Mouse (Mus musculus) heart, postnatal 25 days (tissue): ENCODE data around the gene Dpysl4. TPM values are rescaled to one million over a fixed set of nuclear protein-coding genes. Genes with fewer than 3 reads are reported as not detected.

Source experiments
- DNase-seq: peaks from one replicate; pipeline ENCODE4 v3.0.0; 2022; ENCODE audit warnings: low spot score
- intact Hi-C: fragments of 180-260 bp; cut with DNase I; formaldehyde crosslinking; loops from one replicate; pipeline ENCODE4 v1.15.1; 2025
- total RNA-seq, 2 experiments: library from RNA; stranded (reverse); gene quantifications; 2 replicates each; pipeline ENCODE4 v1.2.3; 2021

The Dpysl4 gene
- total RNA-seq, 2 experiments from 2014 or later = 4.9 to 5.7 TPM

DNA sequence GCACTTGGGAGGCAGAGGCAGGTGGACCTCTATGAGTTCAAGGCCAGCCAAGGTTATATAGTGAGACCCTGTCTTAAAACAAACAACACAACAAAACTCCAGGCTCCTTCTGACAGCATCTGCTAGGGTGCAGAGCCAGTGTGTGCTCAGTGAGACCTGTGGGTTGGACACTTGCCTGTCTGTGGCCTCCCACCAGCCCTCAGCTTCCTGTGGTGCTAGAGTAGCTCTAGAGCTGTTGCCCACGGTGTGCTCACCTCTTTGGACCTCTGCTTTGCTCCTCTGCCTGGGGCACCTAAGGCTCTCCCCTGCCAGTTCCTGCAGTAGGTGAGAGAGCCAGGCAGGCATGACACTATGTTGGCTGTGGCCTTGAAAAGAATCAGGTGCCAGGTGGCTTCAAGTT is 58.0 kb downstream of the Dpysl4 start:
- intact Hi-C loops = no loop called here
- DNase-seq = no peak

DNA sequence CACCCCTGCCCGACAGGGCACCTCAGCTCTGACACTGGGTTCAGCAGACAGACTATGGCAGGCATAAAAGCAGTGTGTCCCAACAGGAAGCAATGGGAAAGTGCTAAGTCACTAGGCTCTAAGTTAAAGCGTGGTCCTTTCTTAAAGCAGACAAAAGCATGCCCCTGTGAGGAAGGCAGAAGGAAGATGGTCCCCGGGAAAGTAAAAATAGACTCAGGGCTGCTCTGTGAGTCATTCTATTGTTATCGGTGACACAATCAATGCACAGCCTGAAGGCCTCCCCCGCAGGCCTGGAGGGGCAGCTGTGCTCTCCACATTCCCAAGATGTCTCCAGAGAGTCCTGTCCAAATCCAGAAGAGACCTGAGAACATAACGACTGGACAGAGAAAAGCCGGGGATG is 60.1 kb downstream of the Dpysl4 start:
- DNase-seq = no peak
- intact Hi-C loops = no loop called here

DNA sequence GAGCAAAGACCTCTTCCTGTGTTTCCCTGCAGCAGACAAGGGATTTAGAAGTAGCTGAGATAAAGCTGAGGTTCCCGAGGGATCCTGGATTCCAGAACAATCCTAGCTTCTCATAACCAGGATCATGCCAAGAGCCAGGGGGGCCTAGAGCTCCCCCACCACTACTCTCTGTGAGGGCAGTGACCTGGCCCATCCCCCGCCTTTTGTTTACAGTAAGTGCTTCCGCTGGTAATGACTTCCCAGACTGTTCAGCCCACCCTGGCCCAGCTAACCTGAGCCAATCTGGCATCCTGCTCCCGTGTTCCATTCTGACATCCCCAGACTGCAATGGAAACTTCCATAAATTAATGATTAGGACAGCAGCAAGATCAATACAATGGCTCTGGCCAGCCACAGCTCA is 61.6 kb downstream of the Dpysl4 start:
- intact Hi-C loops = no loop called here
- DNase-seq = no peak

DNA sequence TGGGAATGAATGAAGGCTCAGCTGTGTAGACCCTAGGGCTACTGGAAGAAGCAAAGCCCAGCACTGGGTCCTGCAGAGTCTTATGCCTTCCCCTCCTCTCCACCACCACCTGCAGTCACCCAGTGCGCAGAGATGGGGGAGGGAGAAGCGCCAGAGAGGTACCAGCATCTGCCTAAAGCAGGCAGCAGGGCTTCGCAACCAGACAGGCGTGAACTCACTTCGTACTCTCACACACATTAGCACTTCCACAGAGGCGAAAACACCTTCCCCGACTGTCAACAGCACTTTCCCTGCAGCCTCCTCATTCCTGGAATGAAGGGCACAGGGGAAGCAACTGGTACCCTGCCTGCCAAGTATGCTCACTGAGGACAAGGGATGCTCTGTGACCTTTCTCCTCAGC is 63.6 kb downstream of the Dpysl4 start:
- intact Hi-C loops = no loop called here
- DNase-seq = no peak

DNA sequence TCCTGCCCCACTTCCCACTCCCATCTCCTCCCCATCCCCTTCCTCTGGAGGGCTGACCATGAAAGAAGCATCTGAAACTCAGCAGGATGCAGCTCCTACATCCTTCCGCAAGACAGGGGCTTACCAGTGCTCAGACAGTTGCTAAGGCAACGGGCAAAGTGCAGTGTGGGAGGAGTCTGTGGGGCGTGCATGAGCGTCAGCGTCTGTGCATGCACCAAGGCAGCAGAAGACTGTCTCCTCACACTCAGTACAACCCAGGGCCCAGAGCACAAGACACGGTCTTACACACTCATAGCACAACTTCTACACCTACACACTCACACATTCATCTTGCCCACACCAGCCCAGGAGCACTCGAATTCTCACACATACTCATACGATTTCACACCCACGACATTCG is 65.3 kb downstream of the Dpysl4 start:
- intact Hi-C loops = no loop called here
- no peak for DNase-seq

Other genes starting within 250 kb of the Dpysl4 start
- gene Ppp2r2d, start 239.9 kb upstream of the Dpysl4 start, total RNA-seq = 10 to 100 TPM; 36.8 to 40.9 TPM
- 10 to 100 TPM; 14.8 to 17.5 TPM for gene Mapk1ip1, start 239.7 kb upstream of the Dpysl4 start, total RNA-seq
- gene Bnip3, start 176.5 kb upstream of the Dpysl4 start, total RNA-seq = 100 to 1,000 TPM; 206 to 234 TPM
- under 1 TPM; 0.20 to 0.29 TPM for gene Jakmip3, start 145.3 kb upstream of the Dpysl4 start, total RNA-seq
- 10 to 100 TPM; 19.1 to 20.0 TPM for gene Lrrc27, start 127.0 kb downstream of the Dpysl4 start, total RNA-seq
- under 1 TPM; 0.73 to 0.99 TPM for gene Stk32c, start 127.3 kb downstream of the Dpysl4 start, total RNA-seq
- gene Pwwp2b, start 162.5 kb downstream of the Dpysl4 start, total RNA-seq = 1 to 10 TPM; 8.7 to 9.7 TPM